Mouse (Mus musculus): Measurements from ENCODE around the gene Slc12a3. TPM values are rescaled to one million over a fixed set of nuclear protein-coding genes. Genes with fewer than 3 reads are reported as not detected.
"Not testable (repeated sequence)": the region's sequence is repeated elsewhere in the genome, so short reads cannot be mapped to it uniquely, and the experiment has no call there.

The Slc12a3 gene
- total RNA-seq, 2 experiments from 2014 or later, result 0.25 to 0.59 TPM

GRCm38 (mm10) chr8:94396964-94397657 lies 68.1 kb downstream of the Slc12a3 start:
- peak in 1 of 2 experiments; percentile 43 for DNase-seq (ENCODE audit: extremely low spot score in 1 of 2, low spot score in 1 of 2)

GRCm38 (mm10) chr8:94398587-94398986 lies 69.6 kb downstream of the Slc12a3 start:
- DNase-seq (ENCODE audit: extremely low spot score in 1 of 2, low spot score in 1 of 2), result no peak

- DNase-seq (ENCODE audit: extremely low spot score in 1 of 2, low spot score in 1 of 2), result no peak
Observed at GRCm38 (mm10) chr8:94399361-94399953, 70.5 kb downstream of the Slc12a3 start.

DNA sequence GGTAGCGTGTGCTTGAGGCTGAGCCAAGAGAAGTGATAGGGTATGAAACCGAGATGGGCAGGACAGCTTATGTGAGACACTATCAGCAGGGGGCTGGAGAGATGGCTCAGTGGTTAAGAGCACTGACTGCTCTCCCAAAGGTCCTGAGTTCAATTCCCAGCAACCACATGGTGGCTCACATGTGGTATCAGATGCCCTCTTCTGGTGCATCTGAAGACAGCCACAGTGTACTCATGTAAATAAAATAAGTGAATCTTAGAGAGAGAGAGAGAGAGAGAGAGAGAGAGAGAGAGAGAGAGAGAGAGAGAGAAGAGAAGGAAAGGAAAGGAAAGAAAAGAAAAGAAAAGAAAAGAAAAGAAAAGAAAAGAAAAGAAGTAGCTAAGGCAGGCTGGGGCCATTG lies 71.0 kb downstream of the Slc12a3 start:
- not testable (repeated sequence) for DNase-seq (ENCODE audit: extremely low spot score in 1 of 2, low spot score in 1 of 2)

- no peak for DNase-seq (ENCODE audit: extremely low spot score in 1 of 2, low spot score in 1 of 2)
Observed at GRCm38 (mm10) chr8:94408443-94409080, 79.6 kb downstream of the Slc12a3 start.

DNA sequence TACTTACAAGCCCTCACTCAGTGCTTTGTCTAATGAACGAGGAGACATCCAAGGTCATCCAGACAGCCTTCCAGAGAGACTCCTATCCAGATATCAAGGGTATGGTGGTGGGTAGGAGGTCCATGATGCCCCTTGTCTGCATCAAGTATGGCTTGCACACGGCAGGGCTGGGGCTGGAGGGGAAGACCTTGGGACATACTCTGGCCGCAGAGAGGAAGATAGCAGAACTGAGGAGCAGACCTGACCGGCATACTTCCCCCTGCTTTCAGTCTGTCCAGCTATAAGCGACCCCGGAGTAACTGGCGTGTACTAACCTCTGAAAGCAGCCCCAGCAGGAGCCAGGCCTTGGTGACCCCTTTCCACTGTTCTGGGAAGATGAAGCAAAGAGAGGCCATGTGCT lies 80.5 kb downstream of the Slc12a3 start:
- DNase-seq (ENCODE audit: extremely low spot score in 1 of 2, low spot score in 1 of 2), result no peak

DNA sequence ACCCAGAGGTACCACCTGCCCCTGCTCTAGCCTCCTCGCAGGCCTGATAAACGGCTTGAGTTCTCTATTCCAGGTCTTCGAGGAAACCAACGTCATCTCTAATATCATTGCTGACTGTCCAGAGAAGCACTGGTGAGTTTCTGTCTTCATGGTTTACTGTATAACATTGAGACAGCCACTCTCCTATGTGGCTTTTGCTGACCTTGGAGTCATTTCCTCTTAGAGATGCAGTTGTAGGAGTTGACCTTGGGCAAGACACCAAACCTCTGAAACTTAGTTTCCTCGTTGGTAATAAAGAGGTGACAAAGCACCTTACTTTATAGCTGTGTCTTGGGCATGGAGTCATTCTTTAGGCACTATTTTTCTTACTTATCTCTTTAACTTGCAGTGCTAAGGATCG lies 83.5 kb downstream of the Slc12a3 start:
- DNase-seq (ENCODE audit: extremely low spot score in 1 of 2, low spot score in 1 of 2), result no peak

GRCm38 (mm10) chr8:94413509-94413908 lies 84.5 kb downstream of the Slc12a3 start:
- DNase-seq (ENCODE audit: extremely low spot score in 1 of 2, low spot score in 1 of 2), result no peak

DNA sequence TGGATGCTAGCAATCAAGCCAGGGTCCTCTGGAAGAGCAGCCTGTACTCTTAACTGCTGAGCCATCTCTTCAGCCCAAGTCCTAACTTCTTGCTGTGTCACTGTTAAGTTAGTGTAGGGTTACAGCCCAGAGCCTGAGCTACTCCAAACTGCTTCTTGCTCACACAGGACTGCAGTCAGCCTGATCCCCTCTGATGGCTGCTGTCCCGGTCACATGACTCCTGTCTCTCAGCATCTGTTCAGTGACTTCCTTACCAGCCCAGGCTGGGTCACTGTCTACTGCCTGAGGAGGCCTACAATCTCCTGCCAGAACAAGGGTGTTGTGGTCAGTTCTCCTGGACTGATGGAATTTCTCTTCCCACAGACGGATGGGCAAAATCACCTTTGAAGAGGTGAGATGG lies 86.2 kb downstream of the Slc12a3 start:
- no peak for DNase-seq (ENCODE audit: extremely low spot score in 1 of 2, low spot score in 1 of 2)

Small RNAs within 50 kb of the gene (microRNA-seq; reads per million reads assigned to microRNA genes)
- 2,239 to 3,187 reads per million in 2 experiments for gene Mir138-2

Other genes with a start within 250 kb of the Slc12a3 start
- gene Bbs2, start 230.3 kb upstream of the Slc12a3 start, total RNA-seq (2021), result 10 to 100 TPM; 19.6 to 24.4 TPM
- not detected for gene Mt4, start 192.0 kb upstream of the Slc12a3 start, total RNA-seq (2021)
- 1,000 to 10,000 TPM; 1,168 to 1,277 TPM for gene Mt3, start 176.6 kb upstream of the Slc12a3 start, total RNA-seq (2021)
- gene Mt2, start 156.5 kb upstream of the Slc12a3 start, total RNA-seq (2021), result 100 to 1,000 TPM; 381 to 701 TPM
- 100 to 1,000 TPM; 584 to 804 TPM for gene Mt1, start 150.1 kb upstream of the Slc12a3 start, total RNA-seq (2021)
- 10 to 100 TPM; 42.5 to 60.5 TPM for gene Nup93, start 114.6 kb upstream of the Slc12a3 start, total RNA-seq (2021)
- gene Herpud1, start 57.2 kb downstream of the Slc12a3 start, total RNA-seq (2021), result 10 to 100 TPM; 50.7 to 61.0 TPM
- under 1 TPM; 0.26 to 0.59 TPM for gene Nlrc5, start 105.2 kb downstream of the Slc12a3 start, total RNA-seq (2021)
- gene Cpne2, start 203.8 kb downstream of the Slc12a3 start, total RNA-seq (2021), result 10 to 100 TPM; 40.0 to 42.4 TPM

Data from layer of hippocampus, postnatal 25 days (tissue).